Mouse (Mus musculus) liver, adult 2 months (tissue): Measurements from ENCODE around the gene Gnb1l.

Experiments used
- CTCF ChIP-seq: fragments of 200-500 bp; IDR thresholded peaks from 2 replicates; pipeline ENCODE4 v1.5.1; 2011; ENCODE audit warnings: low read depth, low read length, control low read depth
- POLR2A ChIP-seq: fragments of 200-500 bp; IDR thresholded peaks from 2 replicates; pipeline ENCODE4 v1.6.1; 2011; ENCODE audit warnings: low read length, control low read depth; ENCODE audit not compliant: insufficient read depth; ENCODE audit errors: extremely low read depth

DNA sequence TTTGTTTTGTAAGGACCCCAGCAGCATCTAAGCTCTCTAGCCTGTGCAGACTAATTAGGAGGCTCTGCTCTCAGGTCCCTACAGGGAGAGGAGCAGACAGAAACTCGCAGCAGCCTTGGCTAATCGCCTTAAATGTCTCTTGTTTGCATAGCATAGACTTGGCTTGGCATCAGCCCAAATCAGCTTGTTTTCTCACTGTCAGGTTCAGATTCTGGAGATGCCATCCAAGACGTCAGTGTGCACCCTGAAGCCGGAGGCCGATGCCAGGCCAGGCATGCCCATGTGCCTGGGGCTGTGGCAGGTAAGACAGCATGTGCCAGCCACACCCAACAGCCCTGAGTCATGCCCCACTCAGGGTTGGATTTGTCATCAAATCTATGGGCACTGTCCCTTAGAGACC, 49.4 kb downstream of the Gnb1l start:
- TF ChIP-seq CTCF, result no peak
- TF ChIP-seq POLR2A, result no peak
